Mouse (Mus musculus) lung, adult 2 months (tissue): ENCODE measurements at regions not wholly inside any gene's neighbourhood (a gene's known extent, or its start where the extent isn't known, plus 50 kb on each side); places are given as distances from the start of the nearest gene placed in this dataset.

ENCODE experiments used
- CTCF ChIP-seq: fragments of 200-500 bp; IDR thresholded peaks from 2 replicates; pipeline ENCODE4 v1.5.1; 2011; ENCODE audit warnings: mild to moderate bottlenecking, low read length, control low read depth; ENCODE audit not compliant: insufficient read depth
- POLR2A ChIP-seq: fragments of 200-500 bp; IDR thresholded peaks from 2 replicates; pipeline ENCODE4 v1.6.1; 2011; ENCODE audit warnings: low read depth, mild to moderate bottlenecking, control low read depth, low read length, borderline replicate concordance; ENCODE audit errors: extremely low read depth

DNA sequence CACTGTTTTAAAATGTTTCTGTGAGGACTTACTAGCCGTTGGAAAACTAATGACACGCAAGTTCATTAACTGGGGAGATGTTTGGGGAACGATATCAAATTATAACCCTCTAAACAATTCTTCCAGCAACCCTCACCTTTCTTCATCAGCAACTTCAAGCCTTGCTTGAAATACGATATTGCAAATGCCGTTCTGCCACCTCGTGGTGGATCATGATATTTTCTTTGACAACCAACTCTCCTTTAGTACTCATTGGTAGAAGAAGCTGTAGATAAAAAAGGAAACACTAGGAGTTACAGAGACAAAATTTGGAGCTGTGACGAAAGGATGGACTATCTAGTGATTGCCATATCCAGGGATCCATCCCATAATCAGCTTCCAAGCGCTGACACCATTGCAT, 85.8 kb upstream of the Gnai1 start:
- no peak for TF ChIP-seq CTCF
- no peak for TF ChIP-seq POLR2A
